Mouse (Mus musculus) small intestine, adult 2 months (tissue): Measurements from ENCODE around the gene Pik3cb.

ENCODE experiments used
- CTCF ChIP-seq: fragments of 200-500 bp; IDR thresholded peaks from 2 replicates; pipeline ENCODE4 v1.5.1; 2012; ENCODE audit warnings: low read depth, mild to moderate bottlenecking, control low read depth, inconsistent platforms, low read length, moderate library complexity, mixed read lengths; ENCODE audit not compliant: insufficient replicate concordance, insufficient read length; ENCODE audit errors: extremely low read depth
- POLR2A ChIP-seq: fragments of 200-500 bp; IDR thresholded peaks from 2 replicates; pipeline ENCODE4 v1.6.1; 2012; ENCODE audit warnings: low read depth, mild to moderate bottlenecking, control low read depth, inconsistent platforms, low read length, moderate library complexity

DNA sequence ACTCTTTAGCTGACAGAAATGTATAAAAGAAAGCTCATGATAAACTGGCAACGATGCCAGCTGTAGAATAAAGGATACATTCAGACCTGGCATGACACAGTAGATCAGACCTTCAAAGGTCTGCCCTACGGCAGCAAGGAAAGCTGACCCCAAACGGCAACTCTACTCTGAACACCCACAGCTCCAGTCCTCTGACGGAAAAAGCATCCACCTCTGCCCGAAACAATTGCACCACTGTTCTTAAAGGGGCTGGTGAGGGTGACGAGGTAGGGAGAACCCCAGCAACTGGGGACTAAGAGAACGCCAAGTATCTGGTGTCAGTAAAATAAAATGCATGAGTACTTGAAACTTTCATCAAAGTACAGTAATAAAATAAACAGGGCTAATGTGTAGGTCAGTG lies 12.8 kb downstream of the Pik3cb start:
- TF ChIP-seq CTCF (no peak), POLR2A (no peak)
